In genomic region chr13:35737565-35737964, GRCm38 (mm10) we compare ENCODE assay signal across 27 mouse cellular contexts.
"Had no signal": no experiment of that assay in that cellular context is flagged by ENCODE, and none has a peak within 500 bp of the region (broad histone marks: within the 10 kb centered on the region; RNA-seq: fewer than 3 reads in every experiment).

No protein-coding gene starts in this region.

- ATAC-seq: hindbrain, postnatal 0 days; intestine, embryonic 16.5 days; liver, embryonic 12.5 days had no signal

- H3K36me3 ChIP-seq: heart, embryonic 13.5 days; heart, embryonic 15.5 days; hindbrain, embryonic 13.5 days; hindbrain, embryonic 15.5 days; kidney, embryonic 15.5 days; limb, embryonic 13.5 days; limb, embryonic 15.5 days; liver, embryonic 12.5 days had no signal

- H3K4me2 ChIP-seq: heart, embryonic 11.5 days; heart, embryonic 13.5 days; heart, embryonic 15.5 days; hindbrain, embryonic 13.5 days; hindbrain, embryonic 15.5 days; kidney, embryonic 15.5 days; limb, embryonic 13.5 days; limb, embryonic 15.5 days; liver, embryonic 12.5 days had no signal

- H3K4me3 ChIP-seq: gastrocnemius, adult 2 months; heart, adult 2 months; heart, embryonic 13.5 days; heart, embryonic 15.5 days; hindbrain, embryonic 13.5 days; hindbrain, embryonic 15.5 days; kidney, embryonic 15.5 days; limb, embryonic 13.5 days; limb, embryonic 15.5 days; liver, embryonic 12.5 days had no signal

- DNase-seq: gastrocnemius, adult 2 months; gastrocnemius, postnatal 10 days; gastrocnemius, postnatal 36 days; heart, adult 2 months; heart, postnatal 14 days; heart, postnatal 36 days; kidney, adult 11 months; kidney, adult 2 months; kidney, adult 9 months; kidney, postnatal 14 days; kidney, postnatal 36 days; layer of hippocampus, adult 9-11 months; layer of hippocampus, postnatal 36 days; left cerebral cortex, postnatal 4 days had no signal

- H3K9me3 ChIP-seq: heart, embryonic 13.5 days; heart, embryonic 15.5 days; hindbrain, embryonic 13.5 days; hindbrain, embryonic 15.5 days; kidney, embryonic 15.5 days; limb, embryonic 13.5 days; limb, embryonic 15.5 days; liver, embryonic 12.5 days had no signal

- H3K9ac ChIP-seq: heart, embryonic 13.5 days; heart, embryonic 15.5 days; hindbrain, embryonic 13.5 days; hindbrain, embryonic 15.5 days; kidney, embryonic 15.5 days; limb, embryonic 13.5 days; limb, embryonic 15.5 days; liver, embryonic 12.5 days; liver, embryonic 14.5 days had no signal

- H3K27ac ChIP-seq: gastrocnemius, adult 2 months; heart, adult 2 months; heart, embryonic 13.5 days; heart, embryonic 15.5 days; hindbrain, embryonic 13.5 days; hindbrain, embryonic 15.5 days; hindbrain, postnatal 0 days; kidney, embryonic 15.5 days; kidney, postnatal 0 days; limb, embryonic 13.5 days; limb, embryonic 15.5 days; liver, embryonic 12.5 days; liver, embryonic 14.5 days had no signal

- H3K27me3 ChIP-seq: heart, embryonic 15.5 days; limb, embryonic 15.5 days; liver, embryonic 12.5 days had no signal
